In the genomic region with DNA sequence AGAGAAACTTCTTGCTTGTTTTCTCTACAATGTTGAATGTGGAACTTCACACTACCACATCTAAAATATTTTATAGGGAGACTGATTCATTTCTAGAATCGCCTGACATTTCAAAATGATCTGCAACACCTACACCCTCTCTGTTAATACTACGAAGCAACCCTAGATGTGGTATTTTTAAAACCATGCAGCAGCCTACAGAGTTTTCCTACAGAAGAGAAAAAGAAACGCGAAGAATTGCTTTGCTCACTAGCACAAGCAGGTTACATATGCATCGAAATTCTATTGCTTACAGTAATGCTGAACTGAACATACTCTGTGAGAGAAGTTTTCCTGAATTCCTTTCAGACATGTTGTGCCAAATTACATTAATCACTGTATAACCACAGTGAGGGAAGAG, we compare ENCODE assay signal across 21 mouse cellular contexts.
"Had no signal": no experiment of that assay in that cellular context is flagged by ENCODE, and none has a peak within 500 bp of the region (broad histone marks: within the 10 kb centered on the region; RNA-seq: fewer than 3 reads in every experiment).

No protein-coding gene starts in this region.

- H3K27me3 ChIP-seq: intestine, embryonic 15.5 days; kidney, embryonic 15.5 days; midbrain, embryonic 12.5 days; midbrain, embryonic 15.5 days; neural tube, embryonic 12.5 days; neural tube, embryonic 15.5 days; stomach, embryonic 15.5 days had no signal

- H3K9ac ChIP-seq: intestine, embryonic 15.5 days; kidney, embryonic 15.5 days; liver, embryonic 14.5 days; liver, postnatal 0 days; lung, embryonic 14.5 days; midbrain, embryonic 12.5 days; midbrain, embryonic 15.5 days; neural tube, embryonic 12.5 days; neural tube, embryonic 15.5 days; stomach, embryonic 15.5 days had no signal

- ATAC-seq: intestine, embryonic 15.5 days; liver, postnatal 0 days; lung, postnatal 0 days; midbrain, embryonic 15.5 days had no signal

- H3K27ac ChIP-seq: intestine, embryonic 15.5 days; kidney, embryonic 15.5 days; liver, embryonic 14.5 days; macrophage; midbrain, embryonic 12.5 days; midbrain, embryonic 15.5 days; neural tube, embryonic 12.5 days; neural tube, embryonic 15.5 days; stomach, embryonic 15.5 days had no signal

- H3K9me3 ChIP-seq: intestine, embryonic 15.5 days; kidney, embryonic 15.5 days; midbrain, embryonic 12.5 days; midbrain, embryonic 15.5 days; neural tube, embryonic 12.5 days; neural tube, embryonic 15.5 days; stomach, embryonic 15.5 days had no signal

- H3K36me3 ChIP-seq: intestine, embryonic 15.5 days; kidney, embryonic 15.5 days; midbrain, embryonic 12.5 days; midbrain, embryonic 15.5 days; neural tube, embryonic 12.5 days; neural tube, embryonic 15.5 days; stomach, embryonic 15.5 days had no signal

- H3K4me1 ChIP-seq: intestine, embryonic 15.5 days; kidney, embryonic 15.5 days; midbrain, embryonic 12.5 days; midbrain, embryonic 15.5 days; neural tube, embryonic 12.5 days; neural tube, embryonic 15.5 days; stomach, embryonic 15.5 days had no signal

- DNase-seq: kidney, adult 11 months; kidney, adult 8-10 months; kidney, postnatal 10 days; kidney, postnatal 36 days; layer of hippocampus, postnatal 36 days; liver, postnatal 0 days; lung, embryonic 14.5 days; right cerebral cortex, postnatal 14 days; spleen, adult 18-20 months; thymus, adult 18-20 months; thymus, postnatal 36 days had no signal

- H3K4me2 ChIP-seq: intestine, embryonic 15.5 days; kidney, embryonic 15.5 days; lung, embryonic 14.5 days; midbrain, embryonic 12.5 days; midbrain, embryonic 15.5 days; neural tube, embryonic 12.5 days; neural tube, embryonic 15.5 days; stomach, embryonic 15.5 days had no signal

- H3K4me3 ChIP-seq: intestine, embryonic 15.5 days; kidney, embryonic 15.5 days; midbrain, embryonic 12.5 days; midbrain, embryonic 15.5 days; neural tube, embryonic 12.5 days; neural tube, embryonic 15.5 days; stomach, embryonic 15.5 days had no signal
